Mouse (Mus musculus) MEL (cell line): ENCODE measurements around the gene Gm21970.

Source experiments
- CTCF ChIP-seq, 3 experiments: IDR thresholded peaks in 2 of 3; conservative IDR thresholded peaks in 1 of 3; 2 replicates each; pipeline ENCODE4 v1.5.1; 2011 to 2012; ENCODE audit warnings: low read length in 3 of 3, low read depth in 2 of 3, mild to moderate bottlenecking in 2 of 3, improper control_type of control experiment in 1 of 3, inconsistent platforms in 1 of 3, mixed read lengths in 1 of 3, moderate library complexity in 1 of 3; ENCODE audit not compliant: control insufficient read depth in 1 of 3, insufficient read depth in 1 of 3, poor library complexity in 1 of 3, severe bottlenecking in 1 of 3
- EP300 ChIP-seq, 2 experiments: IDR thresholded peaks; 2 replicates each; pipeline ENCODE4 v1.6.1; 2011; ENCODE audit warnings: improper control_type of control experiment in 2 of 2, low read length in 2 of 2, low read depth in 1 of 2, mild to moderate bottlenecking in 1 of 2
- GATA1 ChIP-seq: IDR thresholded peaks from 2 replicates; pipeline ENCODE4 v1.6.1; 2011; ENCODE audit warnings: low read depth, low read length, improper control_type of control experiment
- HCFC1 ChIP-seq: IDR thresholded peaks from 2 replicates; pipeline ENCODE4 v1.6.1; 2012; ENCODE audit warnings: low read depth, mild to moderate bottlenecking, inconsistent platforms, low read length, improper control_type of control experiment, moderate library complexity
- MAZ ChIP-seq: IDR thresholded peaks from 2 replicates; pipeline ENCODE4 v1.6.1; 2012; ENCODE audit warnings: low read depth, mild to moderate bottlenecking, inconsistent platforms, low read length, improper control_type of control experiment
- POLR2A ChIP-seq, 2 experiments: IDR thresholded peaks; 2 replicates each; pipeline ENCODE4 v1.6.1; 2011 to 2012; ENCODE audit warnings: low read length in 2 of 2, mild to moderate bottlenecking in 2 of 2, control low read depth in 1 of 2, improper control_type of control experiment in 1 of 2, low read depth in 1 of 2, moderate library complexity in 1 of 2; ENCODE audit not compliant: control insufficient read depth in 1 of 2, insufficient read depth in 1 of 2, poor library complexity in 1 of 2
- RCOR1 ChIP-seq: IDR thresholded peaks from 2 replicates; pipeline ENCODE4 v1.6.1; 2012; ENCODE audit warnings: low read depth, mild to moderate bottlenecking, inconsistent platforms, low read length, improper control_type of control experiment
- UBTF ChIP-seq: IDR thresholded peaks from 2 replicates; pipeline ENCODE4 v1.6.1; 2012; ENCODE audit warnings: low read depth, mild to moderate bottlenecking, inconsistent platforms, low read length, improper control_type of control experiment, moderate library complexity, borderline replicate concordance; ENCODE audit not compliant: insufficient read depth

- no peak for TF ChIP-seq GATA1
- TF ChIP-seq HCFC1 = no peak
- TF ChIP-seq POLR2A (IDR thresholded peaks at IDR 0.05; ENCODE audit: control insufficient read depth in 1 of 2, insufficient read depth in 1 of 2, low read depth in 1 of 2, low read length in 2 of 2, poor library complexity in 1 of 2) = no peak
- TF ChIP-seq CTCF (IDR thresholded peaks at IDR 0.05 in 2 of 3, conservative IDR thresholded peaks at IDR 0.05 in 1 of 3; ENCODE audit: control insufficient read depth in 1 of 3, insufficient read depth in 1 of 3, low read depth in 2 of 3, low read length in 3 of 3, poor library complexity in 1 of 3, severe bottlenecking in 1 of 3) = no peak
- no peak for TF ChIP-seq RCOR1
- TF ChIP-seq MAZ = no peak
- TF ChIP-seq UBTF = no peak
- TF ChIP-seq EP300 (IDR thresholded peaks at IDR 0.05; ENCODE audit: low read depth in 1 of 2, low read length in 2 of 2) = no peak
These were observed 75.0 kb downstream of the Gm21970 start for GRCm38 (mm10) chr16:91466566-91466965.
